Mouse (Mus musculus): ENCODE measurements around the gene Lrrc4b.

Gene Lrrc4b

GRCm38 (mm10) chr7:44486927-44487575 is 58.2 kb downstream of the Lrrc4b start:
- no peak for DNase-seq (ENCODE audit: low read depth, low spot score)

DNA sequence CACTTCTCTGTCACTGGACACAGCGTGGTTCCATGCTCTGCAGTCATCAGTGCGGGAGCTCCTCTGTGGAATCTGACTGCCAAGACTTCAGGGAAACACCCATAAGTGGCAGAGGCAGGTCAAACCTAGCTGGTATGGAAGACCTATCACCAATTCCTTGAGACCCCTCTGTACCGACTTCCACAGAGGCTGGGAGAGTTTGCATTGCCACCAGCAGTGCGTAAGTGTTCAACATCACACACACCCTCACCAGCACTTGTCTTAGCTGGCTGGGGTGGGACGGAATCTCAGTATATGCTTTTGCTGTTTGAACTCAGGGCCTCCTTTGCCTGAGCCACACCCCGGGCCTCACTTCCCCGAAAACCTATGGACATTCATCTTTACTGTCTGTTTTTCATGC is 59.1 kb downstream of the Lrrc4b start:
- DNase-seq (ENCODE audit: low read depth, low spot score), result no peak

DNA sequence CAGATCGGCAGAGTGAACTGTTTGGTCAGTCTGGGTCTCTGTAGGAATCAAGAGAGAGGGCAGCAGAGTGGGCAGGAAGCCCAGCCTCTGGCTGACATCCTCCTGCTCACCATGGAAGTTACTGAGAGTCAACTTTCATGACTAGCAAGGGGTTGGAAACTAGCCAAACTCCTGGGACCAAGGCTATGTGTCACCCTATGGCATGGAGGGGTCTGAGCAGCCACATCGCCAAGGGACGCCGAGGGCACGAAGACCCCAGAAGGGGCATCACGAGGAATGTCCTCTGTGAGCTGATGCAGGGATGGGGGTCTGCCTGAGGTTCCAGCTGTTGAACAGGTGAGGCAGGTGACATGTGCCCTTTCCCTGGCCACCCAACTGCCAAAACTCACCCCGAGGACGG is 59.7 kb downstream of the Lrrc4b start:
- DNase-seq (ENCODE audit: low read depth, low spot score), result no peak

GRCm38 (mm10) chr7:44490281-44490680 is 61.5 kb downstream of the Lrrc4b start:
- no peak for DNase-seq (ENCODE audit: low read depth, low spot score)

DNA sequence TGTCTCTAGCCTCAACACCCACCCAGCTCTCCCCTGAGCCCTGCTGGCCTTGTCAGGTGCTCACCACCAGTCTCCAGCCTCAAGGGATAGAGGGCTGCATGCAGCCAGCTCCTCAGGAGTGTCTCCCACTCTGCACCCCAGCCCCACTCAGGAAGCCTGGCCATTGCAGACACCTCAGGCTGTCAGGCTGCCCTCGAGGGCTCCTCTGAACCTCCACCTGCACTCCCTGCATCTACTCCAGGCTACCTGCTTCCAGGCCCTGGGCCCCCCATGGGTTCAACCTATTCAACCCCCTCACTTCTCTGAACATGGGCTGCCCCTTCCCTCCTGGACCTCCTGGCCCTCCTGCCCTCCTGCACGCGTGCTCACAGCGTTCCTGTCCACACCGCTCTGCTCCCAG is 62.6 kb downstream of the Lrrc4b start:
- no peak for DNase-seq (ENCODE audit: low read depth, low spot score)

GRCm38 (mm10) chr7:44492166-44492826 is 63.5 kb downstream of the Lrrc4b start:
- DNase-seq (ENCODE audit: low read depth, low spot score), result no peak

DNA sequence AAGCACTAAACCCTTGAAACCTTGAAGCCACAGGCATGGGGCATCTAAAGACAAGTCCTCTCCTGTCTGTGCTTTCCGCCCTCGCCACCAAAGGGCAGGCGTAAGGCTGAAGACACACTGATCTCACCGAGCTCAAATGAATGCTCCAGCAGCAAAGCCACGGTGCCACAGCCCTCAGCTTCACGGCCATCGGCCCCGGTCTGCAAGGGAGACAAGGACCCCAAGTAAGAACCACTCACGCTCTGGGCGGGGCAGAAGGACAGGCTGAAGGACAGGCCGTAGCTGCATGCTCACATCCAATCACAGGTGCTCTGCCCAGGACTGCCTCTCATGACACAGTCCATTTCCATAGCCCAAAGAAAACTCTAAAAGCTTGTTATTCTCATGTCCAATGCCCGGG is 65.9 kb downstream of the Lrrc4b start:
- no peak for DNase-seq (ENCODE audit: low read depth, low spot score)

DNA sequence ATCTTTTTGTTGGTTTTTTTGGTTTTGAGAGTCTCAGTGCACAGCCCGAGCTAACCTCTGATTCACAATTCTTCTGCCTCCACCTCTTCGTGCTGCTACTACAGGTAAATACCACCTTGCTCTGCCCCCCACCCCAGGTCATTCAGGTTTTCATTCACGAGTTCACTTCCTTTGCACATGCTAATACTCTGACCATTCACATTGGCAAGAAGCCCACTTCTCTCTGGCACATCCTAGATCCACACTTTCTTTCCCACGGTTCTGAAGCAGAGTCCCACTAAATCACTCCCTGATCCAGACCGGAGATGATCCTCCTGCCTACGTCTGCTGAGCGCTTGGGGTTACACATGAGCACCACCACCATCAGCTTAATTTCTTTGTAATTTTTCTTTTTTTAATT is 66.3 kb downstream of the Lrrc4b start:
- no peak for DNase-seq (ENCODE audit: low read depth, low spot score)

DNA sequence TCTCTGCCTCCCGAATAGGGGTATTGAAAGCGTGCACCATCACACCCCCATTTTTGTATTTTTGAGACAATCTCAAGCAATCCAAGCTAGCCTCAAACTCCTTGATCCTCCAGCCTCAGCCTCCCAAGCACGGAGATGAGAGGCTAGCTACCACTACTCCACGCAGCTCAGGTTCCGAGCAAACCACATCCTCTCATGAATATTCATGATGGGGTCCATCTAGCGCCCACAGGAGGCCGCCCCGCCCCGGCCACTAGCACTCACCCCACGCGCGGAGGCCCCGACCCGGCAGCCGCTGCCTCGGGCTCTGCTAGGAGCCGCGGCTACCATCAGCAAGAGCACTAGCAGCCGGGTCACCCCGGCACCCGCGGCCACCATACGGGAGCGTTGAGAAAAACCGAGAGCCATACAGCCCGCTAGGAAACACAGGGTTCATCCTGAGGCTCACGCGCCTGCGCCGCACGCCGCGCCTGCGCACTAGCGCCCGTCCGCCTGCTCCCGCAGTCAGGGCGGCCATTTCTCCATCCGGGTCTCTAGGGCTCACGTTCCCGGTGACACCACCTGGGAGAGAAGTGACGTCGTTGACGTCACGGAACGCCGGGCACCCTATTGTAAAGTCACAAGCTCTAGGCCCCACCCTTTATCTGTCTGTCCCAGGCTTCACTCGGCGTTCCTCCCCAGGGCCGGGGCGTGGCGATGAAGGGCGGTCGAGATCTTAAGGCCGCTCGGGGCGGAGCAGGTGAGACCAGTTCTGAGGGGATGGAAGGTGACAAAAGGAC is 67.4 kb downstream of the Lrrc4b start, which contains the start of the genes Emc10 and Fam71e1:
Emc10 (minus strand) TSS at position 538 of the 779 bp plus-strand sequence.
Fam71e1 (plus strand) TSS at position 590 of the 779 bp plus-strand sequence.
- peak; percentile 100 for DNase-seq (ENCODE audit: low read depth, low spot score)

DNA sequence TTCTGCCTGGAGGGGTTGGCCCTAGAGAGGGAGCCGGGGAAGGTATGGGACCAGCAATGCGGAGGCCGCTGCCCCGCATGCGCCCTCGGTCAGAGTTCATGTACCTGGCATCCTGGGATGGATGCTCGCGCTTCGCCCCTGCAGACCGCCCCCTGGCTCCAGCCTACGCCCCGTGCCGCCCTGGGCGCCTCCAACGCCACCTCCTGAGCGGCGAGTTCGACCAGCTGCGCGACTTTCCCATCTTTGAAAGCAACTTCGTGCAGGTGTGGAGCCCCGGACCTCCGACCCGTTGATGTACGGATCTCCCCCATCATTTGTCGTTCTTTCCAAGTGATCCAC is 67.9 kb downstream of the Lrrc4b start:
- DNase-seq (ENCODE audit: low read depth, low spot score), result no peak

GRCm38 (mm10) chr7:44497361-44498055 is 68.7 kb downstream of the Lrrc4b start:
- peak; percentile 39 for DNase-seq (ENCODE audit: low read depth, low spot score)

DNA sequence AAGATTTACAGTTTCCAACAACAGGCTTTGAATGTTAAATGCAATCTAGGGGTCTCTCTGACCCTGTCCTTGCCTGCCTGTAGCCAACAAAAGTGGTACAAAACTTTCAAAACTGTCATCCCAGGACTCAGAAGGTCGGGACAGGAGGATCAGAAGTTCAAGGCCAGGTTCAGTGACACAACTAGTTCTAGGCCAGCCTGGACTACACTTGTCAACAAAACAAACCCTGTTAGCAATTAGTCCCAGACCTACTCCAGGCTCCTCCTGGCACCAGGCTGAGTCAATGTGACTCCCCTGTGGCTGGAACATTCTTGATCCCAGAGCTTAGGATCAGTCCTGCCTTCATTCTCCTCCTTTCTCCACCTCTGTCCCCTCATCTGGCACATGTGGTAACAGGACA is 70.1 kb downstream of the Lrrc4b start:
- no peak for DNase-seq (ENCODE audit: low read depth, low spot score)

DNA sequence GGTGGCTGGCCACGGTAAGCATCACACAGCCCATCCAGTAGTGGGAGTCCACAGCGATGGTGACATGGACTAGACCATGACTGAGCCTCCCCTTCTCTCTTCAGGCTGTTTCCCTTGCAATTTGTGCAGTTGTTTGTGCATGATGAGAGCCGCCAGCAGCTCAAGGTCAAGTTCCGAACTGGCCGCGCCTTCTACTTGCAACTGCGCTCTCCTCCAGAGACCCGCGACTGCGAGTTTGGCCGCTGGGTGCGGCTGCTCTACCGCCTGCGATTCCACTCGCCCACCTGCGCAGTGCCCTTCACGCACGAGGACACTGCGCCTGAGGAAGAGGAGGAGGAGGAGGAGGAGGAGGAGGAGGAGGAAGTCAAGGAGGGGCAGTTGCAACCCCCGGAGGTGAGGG is 71.2 kb downstream of the Lrrc4b start:
- no peak for DNase-seq (ENCODE audit: low read depth, low spot score)

DNA sequence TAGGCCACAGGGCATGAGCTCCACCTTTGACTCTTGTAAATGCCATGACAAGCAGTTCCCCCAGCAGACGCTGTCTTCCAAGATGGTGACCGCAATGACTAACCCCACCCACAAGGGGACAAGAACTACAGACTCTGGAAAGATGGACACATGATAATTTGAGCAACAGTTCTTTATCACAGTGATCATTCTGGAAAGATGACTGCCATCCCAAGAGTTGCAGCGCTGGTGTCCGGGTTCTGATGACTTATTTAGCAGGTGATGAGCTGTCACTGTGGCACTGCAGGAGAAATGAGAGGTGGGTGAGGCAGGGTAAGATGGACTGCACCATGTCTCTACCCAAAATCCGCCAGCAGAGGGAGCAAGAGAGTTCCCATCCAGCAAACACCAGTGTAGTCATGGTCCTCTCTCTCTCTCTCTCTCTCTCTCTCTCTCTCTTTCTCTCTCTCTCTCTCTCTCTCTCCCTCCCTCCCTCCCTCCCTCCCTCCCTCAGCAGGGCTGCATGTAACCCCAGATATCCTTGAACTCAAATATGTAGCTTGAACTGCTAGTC is 72.8 kb downstream of the Lrrc4b start:
- DNase-seq (ENCODE audit: low read depth, low spot score), result peak; percentile 75

DNA sequence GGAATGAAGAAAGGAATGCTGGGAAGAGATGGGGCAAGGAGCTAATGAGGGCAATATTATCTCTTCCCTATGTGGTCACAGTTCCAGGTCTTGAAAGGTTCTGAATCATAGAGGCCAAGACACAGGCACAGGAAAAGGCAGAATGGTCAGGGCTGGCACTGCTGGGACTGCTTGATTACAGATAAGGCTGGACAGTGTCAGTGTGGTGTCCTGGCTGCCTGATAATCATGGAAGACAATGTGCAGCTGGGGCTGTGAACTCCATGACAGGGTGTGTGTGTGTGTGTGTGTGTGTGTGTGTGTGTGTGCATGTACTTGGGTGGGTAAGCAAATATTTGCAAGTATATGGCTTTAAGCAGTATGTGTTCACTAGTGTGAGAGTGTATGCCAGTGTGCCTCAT is 78.7 kb downstream of the Lrrc4b start:
- DNase-seq (ENCODE audit: low read depth, low spot score), result no peak
